Mouse (Mus musculus): ENCODE measurements around the gene Ak4. TPM values are rescaled to one million over a fixed set of nuclear protein-coding genes. Genes with fewer than 3 reads are reported as not detected.

The Ak4 gene
- polyA plus RNA-seq, 1 experiment from 2014 or later = 25.0 TPM

- no peak overlapping the region for H3K27ac ChIP-seq (replicated peaks)
- no peaks in the 10 kb centered on the region for H3K36me3 ChIP-seq (replicated peaks)
- H3K27me3 ChIP-seq (replicated peaks; ENCODE audit: low read depth, poor library complexity, severe bottlenecking) = peaks cover 19% of the 10 kb centered on the region
- peaks cover 9% of the 10 kb centered on the region; the same call in 1 of the 2 replicates for H3K4me1 ChIP-seq
- no peak for DNase-seq (ENCODE audit: low spot score)
- no peak overlapping the region for H3K4me3 ChIP-seq
- no peaks in the 10 kb centered on the region for H3K9me3 ChIP-seq
- 93% methylated on average over 8 of the region's 8 CpGs for WGBS
Observed at GRCm38 (mm10) chr4:101490320-101490917, 71.3 kb downstream of the Ak4 start.

DNA sequence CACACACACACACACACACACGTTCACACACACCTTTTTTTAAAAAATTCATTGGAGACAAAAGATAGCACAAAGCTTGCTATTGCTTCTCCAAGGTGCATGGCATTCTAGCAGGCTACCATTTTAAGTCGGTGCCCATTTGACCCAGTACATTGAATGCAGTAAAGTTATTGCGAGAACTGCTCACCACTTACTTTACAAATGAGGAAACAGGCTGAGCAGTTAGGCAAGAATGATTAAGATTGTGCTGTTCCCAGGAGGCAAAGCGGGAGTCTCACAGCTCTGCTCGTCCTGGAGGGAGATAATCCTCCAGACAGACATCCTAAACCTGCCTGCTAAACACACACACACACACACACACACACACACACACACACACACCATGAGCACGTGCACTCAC, 72.6 kb downstream of the Ak4 start:
- no peak for DNase-seq (ENCODE audit: low spot score)
- H3K27ac ChIP-seq (replicated peaks) = no peak overlapping the region
- peaks cover 17% of the 10 kb centered on the region for H3K4me1 ChIP-seq
- no peak overlapping the region for H3K4me3 ChIP-seq
- H3K36me3 ChIP-seq (replicated peaks) = no peaks in the 10 kb centered on the region
- peaks cover 32% of the 10 kb centered on the region for H3K27me3 ChIP-seq (replicated peaks; ENCODE audit: low read depth, poor library complexity, severe bottlenecking)
- H3K9me3 ChIP-seq = no peaks in the 10 kb centered on the region
- WGBS = 73% methylated on average over 6 of the region's 6 CpGs

GRCm38 (mm10) chr4:101493611-101494197, 74.6 kb downstream of the Ak4 start:
- no peaks in the 10 kb centered on the region for H3K36me3 ChIP-seq (replicated peaks)
- peaks cover 26% of the 10 kb centered on the region for H3K4me1 ChIP-seq
- no peak overlapping the region for H3K4me3 ChIP-seq
- no peak for DNase-seq (ENCODE audit: low spot score)
- peaks cover 52% of the 10 kb centered on the region for H3K27me3 ChIP-seq (replicated peaks; ENCODE audit: low read depth, poor library complexity, severe bottlenecking)
- no peaks in the 10 kb centered on the region for H3K9me3 ChIP-seq
- H3K27ac ChIP-seq (replicated peaks) = no peak overlapping the region

DNA sequence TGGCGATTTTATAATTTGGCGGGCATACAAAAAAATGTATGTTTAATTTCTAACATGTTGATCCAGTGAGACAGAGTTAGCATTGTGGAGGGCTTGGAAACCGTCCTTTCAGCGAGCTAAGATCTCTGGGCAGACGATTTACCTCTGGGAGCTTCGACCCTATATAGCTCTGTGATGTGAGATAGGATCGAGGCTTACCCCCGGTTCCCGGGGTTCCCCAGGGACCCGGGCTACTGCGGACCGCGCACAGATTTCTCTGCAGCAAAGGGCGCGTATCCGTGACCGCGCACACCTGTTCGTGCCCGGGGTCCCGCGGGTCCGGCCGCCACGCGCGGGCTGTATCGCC, 77.1 kb downstream of the Ak4 start:
- Histone ChIP-seq H3K27ac (replicated peaks) (peak overlapping the region; percentile 54), H3K36me3 (replicated peaks) (no peaks in the 10 kb centered on the region), H3K9me3 (no peaks in the 10 kb centered on the region), H3K27me3 (replicated peaks; ENCODE audit: low read depth, poor library complexity, severe bottlenecking) (peaks cover 67% of the 10 kb centered on the region), H3K4me1 (peaks cover 26% of the 10 kb centered on the region), H3K4me3 (peak overlapping the region; percentile 76)
- WGBS = 1% methylated on average over 28 of the region's 28 CpGs
- no peak for DNase-seq (ENCODE audit: low spot score)

DNA sequence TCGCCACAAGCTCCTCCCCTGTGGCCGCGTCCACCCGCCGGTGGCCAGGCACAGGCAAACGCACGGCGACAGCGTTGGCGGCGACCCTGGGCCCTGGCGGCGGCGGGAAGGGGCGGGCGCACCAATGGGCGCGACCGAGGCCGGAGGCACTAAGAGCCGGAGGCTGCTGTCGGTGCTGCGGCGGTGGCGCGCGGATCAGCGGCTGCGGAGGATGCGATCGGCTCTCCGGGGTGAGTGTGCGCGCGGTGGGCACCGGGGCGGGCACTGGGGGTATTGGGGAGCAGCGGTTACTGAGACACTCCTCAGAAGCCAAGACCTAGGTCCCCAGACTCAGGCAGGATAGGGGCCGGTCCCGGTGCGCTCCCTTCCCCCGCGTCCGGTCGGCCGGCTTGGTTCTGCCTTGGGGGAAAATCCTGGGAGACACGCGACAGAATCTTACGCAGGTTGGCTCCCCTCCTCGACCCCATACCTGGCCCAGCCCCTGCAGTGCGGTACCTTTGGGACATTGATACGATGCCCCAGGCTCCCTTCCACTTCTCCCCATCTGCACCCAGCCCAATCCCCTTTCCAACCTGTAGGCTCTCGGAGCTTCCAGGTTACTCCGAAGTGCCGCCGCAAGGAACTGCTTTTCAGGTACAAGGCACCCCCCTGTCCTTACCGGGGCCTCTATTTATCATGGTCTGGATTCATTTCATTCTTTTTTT, 77.6 kb downstream of the Ak4 start, which contains the start of gene Dnajc6:
Dnajc6 (plus strand) TSS at position 115 of the 704 bp plus-strand sequence.
- WGBS = under 1% methylated on average over 57 of the region's 57 CpGs
- Histone ChIP-seq H3K9me3 (no peaks in the 10 kb centered on the region), H3K4me1 (peaks cover 26% of the 10 kb centered on the region), H3K27ac (replicated peaks) (peak within 1 kb of the TSS; percentile 54), H3K27me3 (replicated peaks; ENCODE audit: low read depth, poor library complexity, severe bottlenecking) (peaks cover 70% of the 10 kb centered on the region), H3K36me3 (replicated peaks) (no peaks in the 10 kb centered on the region), H3K4me3 (peak within 1 kb of the TSS; percentile 76)
- peak; percentile 68 for DNase-seq (ENCODE audit: low spot score)

DNA sequence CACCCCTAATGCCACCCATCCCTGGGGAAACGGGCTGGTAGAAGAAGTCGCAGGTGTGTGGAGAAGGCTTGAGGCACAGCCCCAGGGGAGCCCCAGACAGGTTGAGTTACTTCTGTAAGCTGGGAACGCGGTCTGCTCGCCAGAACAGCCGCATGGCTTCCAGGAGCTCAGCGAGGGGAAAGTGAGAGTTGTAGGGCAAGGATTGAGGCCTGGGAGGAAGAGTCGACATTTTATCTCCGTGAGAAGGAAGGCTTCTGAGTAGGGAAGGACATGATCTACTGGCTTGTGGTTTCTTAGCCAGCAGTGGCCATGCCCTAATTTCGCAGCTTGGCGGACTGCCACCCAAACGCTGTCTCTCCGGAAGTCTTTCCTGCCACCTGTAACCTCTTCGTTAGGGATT, 78.3 kb downstream of the Ak4 start:
- 5% methylated on average over 14 of the region's 14 CpGs for WGBS

GRCm38 (mm10) chr4:101504470-101505007, 85.5 kb downstream of the Ak4 start:
- WGBS = 67% methylated on average over 7 of the region's 7 CpGs
- H3K27me3 ChIP-seq (replicated peaks; ENCODE audit: low read depth, poor library complexity, severe bottlenecking) = peaks cover 25% of the 10 kb centered on the region
- DNase-seq (ENCODE audit: low spot score) = no peak

More for the DNA sequence above, 78.3 kb downstream of the Ak4 start:
- no peaks in the 10 kb centered on the region for H3K9me3 ChIP-seq
- H3K36me3 ChIP-seq (replicated peaks) = no peaks in the 10 kb centered on the region
- H3K27ac ChIP-seq (replicated peaks) = no peak overlapping the region
- H3K27me3 ChIP-seq (replicated peaks; ENCODE audit: low read depth, poor library complexity, severe bottlenecking) = peaks cover 70% of the 10 kb centered on the region
- H3K4me1 ChIP-seq = peaks cover 26% of the 10 kb centered on the region
- H3K4me3 ChIP-seq = peak overlapping the region; percentile 76
- DNase-seq (ENCODE audit: low spot score) = peak; percentile 34

GRCm38 (mm10) chr4:101505966-101506365, 86.9 kb downstream of the Ak4 start:
- Histone ChIP-seq H3K9me3 (no peaks in the 10 kb centered on the region), H3K4me1 (peaks cover 18% of the 10 kb centered on the region), H3K4me3 (no peak overlapping the region), H3K36me3 (replicated peaks) (no peaks in the 10 kb centered on the region), H3K27me3 (replicated peaks; ENCODE audit: low read depth, poor library complexity, severe bottlenecking) (peaks cover 29% of the 10 kb centered on the region), H3K27ac (replicated peaks) (0 out of 2 replicates have a peak overlapping the region, but pooled peaks have one; percentile 30)
- WGBS = 61% methylated on average over 2 of the region's 2 CpGs
- no peak for DNase-seq (ENCODE audit: low spot score)

More at GRCm38 (mm10) chr4:101504470-101505007, 85.5 kb downstream of the Ak4 start:
- Histone ChIP-seq H3K27ac (replicated peaks) (no peak overlapping the region), H3K36me3 (replicated peaks) (no peaks in the 10 kb centered on the region), H3K4me3 (no peak overlapping the region), H3K4me1 (peaks cover 17% of the 10 kb centered on the region), H3K9me3 (no peaks in the 10 kb centered on the region)

DNA sequence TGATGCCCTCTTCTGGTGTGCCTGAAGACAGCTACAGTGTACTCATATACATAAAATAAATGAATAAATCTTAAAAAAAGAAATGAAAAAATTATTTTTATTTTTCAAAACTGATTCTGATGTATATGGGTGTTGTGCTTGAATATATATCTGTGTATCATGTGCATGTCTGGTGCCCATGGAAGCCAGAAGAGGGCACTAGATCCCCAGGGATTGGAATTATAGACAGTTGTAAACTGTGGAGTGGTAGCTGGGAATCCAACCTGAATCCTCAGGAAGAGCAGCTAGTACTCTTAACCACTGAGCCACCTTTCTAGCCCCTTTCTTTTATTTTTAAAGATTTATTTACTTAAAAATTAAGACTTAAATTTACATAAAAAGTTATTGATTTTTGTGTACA, 87.3 kb downstream of the Ak4 start:
- H3K4me3 ChIP-seq = no peak overlapping the region
- H3K4me1 ChIP-seq = peaks cover 18% of the 10 kb centered on the region
- H3K27me3 ChIP-seq (replicated peaks; ENCODE audit: low read depth, poor library complexity, severe bottlenecking) = peaks cover 25% of the 10 kb centered on the region
- H3K36me3 ChIP-seq (replicated peaks) = no peaks in the 10 kb centered on the region
- H3K9me3 ChIP-seq = no peaks in the 10 kb centered on the region
- no peak for DNase-seq (ENCODE audit: low spot score)
- H3K27ac ChIP-seq (replicated peaks) = no peak overlapping the region

- peaks cover 23% of the 10 kb centered on the region for H3K27me3 ChIP-seq (replicated peaks; ENCODE audit: low read depth, poor library complexity, severe bottlenecking)
- H3K27ac ChIP-seq (replicated peaks) = no peak overlapping the region
- H3K4me1 ChIP-seq = peaks cover 18% of the 10 kb centered on the region
- H3K36me3 ChIP-seq (replicated peaks) = no peaks in the 10 kb centered on the region
- peak; percentile 67 for DNase-seq (ENCODE audit: low spot score)
- no peaks in the 10 kb centered on the region for H3K9me3 ChIP-seq
- 9% methylated on average over 24 of the region's 24 CpGs for WGBS
- H3K4me3 ChIP-seq = peak overlapping the region; percentile 59
Observed at GRCm38 (mm10) chr4:101507571-101508422, 88.7 kb downstream of the Ak4 start.

GRCm38 (mm10) chr4:101508431-101508830, 89.4 kb downstream of the Ak4 start:
- no peak for DNase-seq (ENCODE audit: low spot score)
- H3K9me3 ChIP-seq = no peaks in the 10 kb centered on the region
- H3K4me3 ChIP-seq = peak overlapping the region; percentile 59
- no peaks in the 10 kb centered on the region for H3K36me3 ChIP-seq (replicated peaks)
- H3K4me1 ChIP-seq = peaks cover 18% of the 10 kb centered on the region
- H3K27me3 ChIP-seq (replicated peaks; ENCODE audit: low read depth, poor library complexity, severe bottlenecking) = peaks cover 23% of the 10 kb centered on the region
- H3K27ac ChIP-seq (replicated peaks) = peak overlapping the region; percentile 66; the same call in 1 of the 2 replicates
- WGBS = 3% methylated on average over 10 of the region's 10 CpGs
